Comparison of ENCODE assay signal across 8 mouse cellular contexts in the genomic region with DNA sequence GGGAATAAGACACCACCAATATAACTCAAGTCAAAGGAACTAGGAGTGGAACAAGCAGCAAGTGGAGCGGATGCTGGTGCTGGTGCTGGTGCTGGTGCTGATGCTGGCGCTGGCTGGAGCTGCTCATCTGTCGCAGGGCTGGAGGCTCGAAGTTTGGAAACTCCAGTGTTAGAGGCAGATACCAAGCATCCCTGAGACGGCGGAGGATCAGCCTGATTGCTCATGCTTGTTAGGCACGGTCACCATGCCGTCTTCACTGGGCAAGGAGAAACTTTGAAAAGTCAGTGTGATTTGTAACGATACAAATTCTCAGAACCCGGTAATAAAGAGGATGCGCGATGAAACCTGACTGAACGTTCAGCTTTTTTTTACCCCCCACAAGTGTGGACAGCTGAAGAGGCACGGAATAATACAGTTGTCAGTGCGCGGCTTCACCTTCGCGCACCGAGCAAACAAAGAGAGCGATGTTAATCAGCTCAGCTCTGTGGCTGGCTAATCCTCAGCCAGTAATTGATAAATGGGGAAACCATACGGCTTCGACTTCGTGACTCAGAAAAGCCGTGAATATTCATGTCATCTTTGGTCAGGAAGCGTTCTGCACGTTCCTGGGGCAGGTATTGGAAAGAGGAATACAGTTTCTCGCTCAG.
DNase-seq lines count a peak whose midpoint lies in the region; ATAC-seq and TF ChIP-seq lines count a peak whose summit lies in the region.

No protein-coding gene starts in this region.

- WGBS in heart, embryonic 11.5 days (ENCODE audit: insufficient replicate concordance): 7% methylated on average over 27 of the region's 27 CpGs
- 3% methylated on average over 27 of the region's 27 CpGs for WGBS in forebrain, embryonic 14.5 days
- 11% methylated on average over 27 of the region's 27 CpGs for WGBS in liver, embryonic 14.5 days (ENCODE audit: insufficient replicate concordance)
- WGBS in stomach, embryonic 16.5 days: 4% methylated on average over 27 of the region's 27 CpGs

- no peak overlapping the region for H3K9ac ChIP-seq in heart, embryonic 11.5 days (ENCODE audit: low read depth, low read length)
- H3K9ac ChIP-seq in forebrain, embryonic 14.5 days (ENCODE audit: low read length): peak overlapping the region; percentile 66
- no peak overlapping the region for H3K9ac ChIP-seq in liver, embryonic 14.5 days (replicated peaks)
- no peak overlapping the region for H3K9ac ChIP-seq in stomach, embryonic 16.5 days (ENCODE audit: low read length)

- no peak for ATAC-seq in heart, embryonic 11.5 days (replicated peaks; ENCODE audit: insufficient number of reproducible peaks, low FRiP score, low TSS enrichment)
- peak; percentile 71; the same call in 1 of the 2 replicates for ATAC-seq in forebrain, embryonic 14.5 days
- ATAC-seq in liver, embryonic 14.5 days (ENCODE audit: insufficient read depth): no peak
- ATAC-seq in stomach, embryonic 16.5 days (ENCODE audit: insufficient read depth, low FRiP score): no peak

- H3K4me2 ChIP-seq in heart, embryonic 11.5 days: peak overlapping the region; percentile 82
- H3K4me2 ChIP-seq in forebrain, embryonic 14.5 days (ENCODE audit: low read length): peak overlapping the region; percentile 90
- H3K4me2 ChIP-seq in liver, embryonic 14.5 days (ENCODE audit: low read depth): peak overlapping the region; percentile 24; the same call in 1 of the 2 replicates
- H3K4me2 ChIP-seq in stomach, embryonic 16.5 days (ENCODE audit: low read depth, low read length): peak overlapping the region; percentile 64

- intact Hi-C loops in left cerebral cortex, postnatal 10 days (cut with DNase I): no loop called here

- no peak for TF ChIP-seq EP300 in liver, embryonic 14.5 days (IDR thresholded peaks at IDR 0.05; ENCODE audit: low read depth)

- H3K4me3 ChIP-seq in heart, embryonic 11.5 days (ENCODE audit: low read depth, low read length): peak overlapping the region; percentile 43
- H3K4me3 ChIP-seq in bone marrow macrophage, adult 2 months (ENCODE audit: insufficient read depth, low read length): peak overlapping the region; percentile 35
- H3K4me3 ChIP-seq in forebrain, embryonic 14.5 days (ENCODE audit: low read depth, low read length): peak overlapping the region; percentile 46
- H3K4me3 ChIP-seq in liver, embryonic 14.5 days (ENCODE audit: insufficient read depth in 1 of 2, low read depth in 2 of 2, low read length in 2 of 2): no peak overlapping the region; a peak in 1 of 4 replicates
- peak overlapping the region; percentile 40 for H3K4me3 ChIP-seq in stomach, embryonic 16.5 days (replicated peaks; ENCODE audit: low read length)

- TF ChIP-seq POLR2A in bone marrow macrophage, adult 2 months (IDR thresholded peaks at IDR 0.05; ENCODE audit: borderline replicate concordance, low read depth, low read length): no peak

- no peaks in the 10 kb centered on the region for H3K9me3 ChIP-seq in heart, embryonic 11.5 days (replicated peaks; ENCODE audit: control insufficient read depth, low read length)
- H3K9me3 ChIP-seq in forebrain, embryonic 14.5 days (replicated peaks; ENCODE audit: control insufficient read depth, low read length): no peaks in the 10 kb centered on the region
- no peaks in the 10 kb centered on the region for H3K9me3 ChIP-seq in liver, embryonic 14.5 days (ENCODE audit: control insufficient read depth, low read length)
- H3K9me3 ChIP-seq in stomach, embryonic 16.5 days (replicated peaks; ENCODE audit: control insufficient read depth, low read length): no peaks in the 10 kb centered on the region

- no peak overlapping the region for H3K27ac ChIP-seq in heart, embryonic 11.5 days (ENCODE audit: low read depth, low read length)
- H3K27ac ChIP-seq in bone marrow macrophage, adult 2 months (ENCODE audit: insufficient read depth, low read depth, low read length): no peak overlapping the region
- no peak overlapping the region for H3K27ac ChIP-seq in forebrain, embryonic 14.5 days (ENCODE audit: low read depth, low read length)
- H3K27ac ChIP-seq in liver, embryonic 14.5 days: no peak overlapping the region
- H3K27ac ChIP-seq in stomach, embryonic 16.5 days (ENCODE audit: low read length): no peak overlapping the region

- no peak for TF ChIP-seq CTCF in bone marrow macrophage, adult 2 months (IDR thresholded peaks at IDR 0.05; ENCODE audit: low read depth, low read length)
- no peak for TF ChIP-seq CTCF in liver, embryonic 14.5 days (IDR thresholded peaks at IDR 0.05; ENCODE audit: low read depth)

- peaks cover 12% of the 10 kb centered on the region for H3K27me3 ChIP-seq in heart, embryonic 11.5 days (ENCODE audit: control insufficient read depth, insufficient read depth, low read length)
- 0 out of 2 replicates have a peak, but pooled peaks cover 5% of the 10 kb centered on the region for H3K27me3 ChIP-seq in forebrain, embryonic 14.5 days (replicated peaks; ENCODE audit: control insufficient read depth, insufficient read depth, low read length)
- peaks cover 6% of the 10 kb centered on the region for H3K27me3 ChIP-seq in liver, embryonic 14.5 days (ENCODE audit: control insufficient read depth, insufficient read depth, low read length)
- no peaks in the 10 kb centered on the region for H3K27me3 ChIP-seq in stomach, embryonic 16.5 days (ENCODE audit: control insufficient read depth, insufficient read depth, low read length)

- no peaks in the 10 kb centered on the region for H3K36me3 ChIP-seq in heart, embryonic 11.5 days (ENCODE audit: control insufficient read depth, insufficient read depth, low read length)
- H3K36me3 ChIP-seq in forebrain, embryonic 14.5 days (ENCODE audit: control insufficient read depth, insufficient read depth, low read length): no peaks in the 10 kb centered on the region
- no peaks in the 10 kb centered on the region for H3K36me3 ChIP-seq in liver, embryonic 14.5 days (replicated peaks; ENCODE audit: control insufficient read depth, insufficient read depth, low read depth)
- H3K36me3 ChIP-seq in stomach, embryonic 16.5 days (ENCODE audit: control insufficient read depth, insufficient read depth, low read length): no peaks in the 10 kb centered on the region

- DNase-seq in heart, adult 8-10 months (ENCODE audit: low spot score): no peak
- peak; percentile 62 for DNase-seq in forebrain, embryonic 14.5 days (ENCODE audit: low spot score)
- no peak for DNase-seq in liver, embryonic 14.5 days (ENCODE audit: low read depth in 3 of 3, low spot score in 3 of 3)
- DNase-seq in adrenal gland, adult 18-20 months (ENCODE audit: low spot score in 2 of 2): no peak
- DNase-seq in left cerebral cortex, postnatal 10 days (ENCODE audit: extremely low spot score in 1 of 2, low spot score in 2 of 2): no peak

- H3K4me1 ChIP-seq in heart, embryonic 11.5 days (ENCODE audit: control insufficient read depth, insufficient read depth, low read length): 0 out of 2 replicates have a peak, but pooled peaks cover 3% of the 10 kb centered on the region
- no peaks in the 10 kb centered on the region for H3K4me1 ChIP-seq in bone marrow macrophage, adult 2 months (ENCODE audit: control insufficient read depth, insufficient read depth, low read length)
- peaks cover 3% of the 10 kb centered on the region for H3K4me1 ChIP-seq in forebrain, embryonic 14.5 days (ENCODE audit: control insufficient read depth, insufficient read depth, low read length)
- H3K4me1 ChIP-seq in liver, embryonic 14.5 days (replicated peaks; ENCODE audit: control insufficient read depth in 2 of 2, insufficient read depth in 2 of 2, low read length in 1 of 2): no peaks in the 10 kb centered on the region
- H3K4me1 ChIP-seq in stomach, embryonic 16.5 days (ENCODE audit: control insufficient read depth, insufficient read depth, low read length): 0 out of 2 replicates have a peak, but pooled peaks cover 3% of the 10 kb centered on the region

Comparison
In these comparisons a context has a peak if more than half of its experiments do, and no peak if none do; other contexts are left out.
1. H3K4me2 ChIP-seq: peak in every context shown above with its lines; median percentile 90 in forebrain, embryonic 14.5 days; 82 in heart, embryonic 11.5 days; 64 in stomach, embryonic 16.5 days; 24 in liver, embryonic 14.5 days.
2. H3K4me3 ChIP-seq: peak in heart, embryonic 11.5 days (single experiment), bone marrow macrophage, adult 2 months (single experiment), forebrain, embryonic 14.5 days (single experiment) and stomach, embryonic 16.5 days (single experiment); none in liver, embryonic 14.5 days (0 of 2).